Mouse (Mus musculus): ENCODE measurements around the gene BC028528.

GRCm38 (mm10) chr3:95929581-95930470 lies 38.0 kb upstream of the BC028528 start:
- TF ChIP-seq POLR2A (IDR thresholded peaks at IDR 0.05; ENCODE audit: control insufficient read depth in 1 of 2, insufficient read depth in 1 of 2, low read depth in 1 of 2, low read length in 2 of 2, poor library complexity in 1 of 2) (peak in 1 of 2 experiments; percentile 40; a peak in 1 of 4 replicates), TCF12 (IDR thresholded peaks at IDR 0.05; ENCODE audit: low read depth, low read length) (no peak; the same call in none of the 2 replicates), MAZ (IDR thresholded peaks at IDR 0.05; ENCODE audit: low read depth, low read length) (peak; percentile 44), HCFC1 (IDR thresholded peaks at IDR 0.05; ENCODE audit: low read depth, low read length) (no peak), CTCF (IDR thresholded peaks at IDR 0.05 in 2 of 3, conservative IDR thresholded peaks at IDR 0.05 in 1 of 3; ENCODE audit: control insufficient read depth in 1 of 3, insufficient read depth in 1 of 3, low read depth in 2 of 3, low read length in 3 of 3, poor library complexity in 1 of 3, severe bottlenecking in 1 of 3) (0 out of 6 replicates have a peak, but pooled peaks of 1 of the 3 experiments have one; percentile 1), NRF1 (IDR thresholded peaks at IDR 0.05; ENCODE audit: insufficient read depth, low read depth, low read length, poor library complexity, severe bottlenecking) (no peak), GABPA (IDR thresholded peaks at IDR 0.05; ENCODE audit: low read depth, low read length) (no peak)
